Mouse (Mus musculus) bone marrow, adult 2 months (tissue): Measurements from ENCODE around the gene Pdlim5. TPM values are rescaled to one million over a fixed set of nuclear protein-coding genes. Genes with fewer than 3 reads are reported as not detected.
A peak's percentile ranks its signal among the peaks of the same experiment; 100 is the strongest.
"Not testable (repeated sequence)": the region's sequence is repeated elsewhere in the genome, so short reads cannot be mapped to it uniquely, and the experiment has no call there.

ENCODE experiments used
- H3K27ac ChIP-seq: fragments of 200-500 bp; 2 replicates; pipeline ENCODE4 v1.5.1; 2012; ENCODE audit warnings: low read depth, mild to moderate bottlenecking, control low read depth, inconsistent platforms, low read length; ENCODE audit not compliant: control insufficient read depth, poor library complexity, insufficient read depth
- H3K4me1 ChIP-seq: fragments of 200-500 bp; 2 replicates; pipeline ENCODE4 v1.6.1; 2011; ENCODE audit warnings: low read length; ENCODE audit not compliant: control insufficient read depth, insufficient read depth
- H3K4me3 ChIP-seq: fragments of 200-500 bp; replicated peaks from 2 replicates; pipeline ENCODE3; 2011; ENCODE audit warnings: mild to moderate bottlenecking, low read depth, low read length, control low read depth; ENCODE audit not compliant: control insufficient read depth
- CTCF ChIP-seq: fragments of 200-500 bp; IDR thresholded peaks from 2 replicates; pipeline ENCODE4 v1.5.1; 2011; ENCODE audit warnings: low read length, control low read depth; ENCODE audit not compliant: control insufficient read depth, insufficient read depth
- POLR2A ChIP-seq: fragments of 200-500 bp; IDR thresholded peaks from 2 replicates; pipeline ENCODE4 v1.6.1; 2011; ENCODE audit warnings: low read depth, mild to moderate bottlenecking, control low read depth, low read length, borderline replicate concordance; ENCODE audit not compliant: control insufficient read depth
- WGBS: fragments of 180-500 bp; shearing (Covaris S2); methylation state at CpG from one replicate; pipeline ENCODE4 v1.1.7; 2018; 5-methylcytosine and 5-hydroxymethylcytosine counted together
- polyA plus RNA-seq: library from polyadenylated mRNA; stranded (reverse); fragments of >200 nt; gene quantifications from 2 replicates; pipeline ENCODE4 v1.2.4, GENCODE M21; 2011; ENCODE audit warnings: low replicate concordance; ENCODE audit not compliant: missing spikeins, insufficient read depth, insufficient read length

The Pdlim5 gene
- polyA plus RNA-seq, 1 experiment = 11.7 TPM

DNA sequence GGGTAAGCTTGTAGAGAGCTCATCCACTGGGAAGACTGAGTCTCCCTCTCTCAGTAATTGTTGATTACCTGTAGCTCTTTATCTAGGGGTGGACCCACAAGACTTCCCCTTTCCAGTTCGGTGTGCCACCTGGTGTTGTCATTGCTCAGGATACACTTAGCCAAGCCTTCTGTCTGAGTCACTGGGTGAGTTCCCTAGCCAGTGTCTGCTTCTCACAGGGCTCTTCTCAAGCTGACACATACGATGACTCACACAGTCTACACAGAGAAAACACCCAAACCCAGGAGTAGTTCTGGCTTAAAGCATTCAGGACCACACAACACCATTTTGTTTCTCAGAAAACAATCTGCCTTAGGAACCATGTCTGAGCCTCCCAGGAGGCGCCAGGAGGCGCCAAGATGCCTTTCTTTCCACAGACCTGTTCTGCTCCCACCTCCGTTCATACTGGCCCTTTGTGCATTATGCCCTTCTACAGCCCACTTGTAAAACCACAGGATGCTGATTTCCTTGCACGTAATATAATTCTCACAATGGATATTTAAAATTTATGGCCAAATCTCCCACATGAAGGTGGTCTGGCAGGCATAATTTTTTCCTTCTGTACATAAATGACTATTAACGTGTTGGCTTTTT, 172.9 kb downstream of the Pdlim5 start:
- Histone ChIP-seq H3K4me1 (no peaks in the 10 kb centered on the region), H3K4me3 (no peak overlapping the region), H3K27ac (no peak overlapping the region)
- no peak for TF ChIP-seq CTCF
- TF ChIP-seq POLR2A = no peak
- WGBS = 68% methylated on average over 7 of the region's 7 CpGs

DNA sequence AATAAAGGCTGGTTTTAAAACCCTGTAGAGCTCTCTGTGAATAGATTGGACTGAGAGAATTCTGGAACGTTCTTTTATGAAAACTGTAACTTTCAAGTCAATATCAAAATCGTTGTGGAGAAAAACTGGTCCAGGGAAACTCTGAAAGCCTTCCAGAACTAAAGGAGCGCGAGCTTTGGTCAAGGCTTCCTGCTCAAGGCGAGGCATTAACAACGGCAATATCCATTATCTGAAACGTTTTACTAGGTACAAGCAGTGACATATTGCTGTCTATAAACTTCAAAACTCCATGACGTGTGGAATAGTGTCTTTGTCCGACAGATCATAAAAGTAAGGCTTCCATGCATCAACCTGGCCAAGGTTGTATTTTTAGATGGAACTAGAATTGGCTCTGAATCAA, 175.6 kb downstream of the Pdlim5 start:
- Histone ChIP-seq H3K27ac (no peak overlapping the region), H3K4me1 (no peaks in the 10 kb centered on the region)
- WGBS = 81% methylated on average over 9 of the region's 9 CpGs

DNA sequence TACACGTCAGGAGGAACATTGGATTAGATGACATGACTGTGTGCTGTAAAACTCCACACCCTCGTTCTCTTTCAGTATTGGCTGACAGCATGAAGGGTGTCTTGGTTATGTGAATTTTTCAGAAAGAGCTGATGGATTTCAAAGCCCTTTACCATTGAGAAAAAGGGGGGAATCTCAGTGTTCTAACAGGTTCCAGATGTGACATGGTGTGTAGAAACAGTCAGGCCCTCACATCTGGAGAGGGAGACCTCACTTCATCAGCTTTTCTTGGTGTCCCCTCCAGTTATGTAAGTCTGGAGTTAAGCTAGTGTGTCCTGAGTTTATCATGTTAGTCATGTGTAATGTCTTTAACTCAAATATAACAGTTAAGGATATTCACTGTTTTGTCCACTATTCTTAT, 182.7 kb downstream of the Pdlim5 start:
- TF ChIP-seq POLR2A (no peak), CTCF (no peak)
- no peaks in the 10 kb centered on the region for H3K4me1 ChIP-seq
- 62% methylated on average over 2 of the region's 2 CpGs for WGBS
- H3K4me3 ChIP-seq = no peak overlapping the region
- H3K27ac ChIP-seq = no peak overlapping the region

More for the DNA sequence above, 175.6 kb downstream of the Pdlim5 start:
- TF ChIP-seq POLR2A (no peak), CTCF (no peak)
- H3K4me3 ChIP-seq = no peak overlapping the region

DNA sequence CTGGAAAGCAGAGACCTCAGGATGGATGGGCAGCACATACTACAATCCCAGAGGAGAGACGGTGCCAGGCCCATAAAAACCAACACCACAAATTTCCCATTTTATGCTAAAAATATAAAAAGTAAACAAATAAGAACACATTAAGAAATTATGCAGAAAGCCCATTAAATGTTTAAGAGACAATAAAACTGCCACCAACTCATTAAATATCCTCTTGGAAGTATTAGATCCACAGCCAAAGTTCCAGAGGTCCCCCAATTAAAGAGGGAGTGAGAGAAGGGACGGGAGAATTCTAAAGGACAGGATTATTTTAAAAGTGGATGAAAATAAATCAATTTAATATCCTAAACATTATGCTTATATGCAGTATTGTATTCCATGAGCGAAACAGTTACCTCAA, 183.3 kb downstream of the Pdlim5 start:
- 74% methylated on average over 3 of the region's 3 CpGs for WGBS
- Histone ChIP-seq H3K4me1 (no peaks in the 10 kb centered on the region), H3K27ac (no peak overlapping the region), H3K4me3 (no peak overlapping the region)
- no peak for TF ChIP-seq POLR2A
- TF ChIP-seq CTCF = no peak

DNA sequence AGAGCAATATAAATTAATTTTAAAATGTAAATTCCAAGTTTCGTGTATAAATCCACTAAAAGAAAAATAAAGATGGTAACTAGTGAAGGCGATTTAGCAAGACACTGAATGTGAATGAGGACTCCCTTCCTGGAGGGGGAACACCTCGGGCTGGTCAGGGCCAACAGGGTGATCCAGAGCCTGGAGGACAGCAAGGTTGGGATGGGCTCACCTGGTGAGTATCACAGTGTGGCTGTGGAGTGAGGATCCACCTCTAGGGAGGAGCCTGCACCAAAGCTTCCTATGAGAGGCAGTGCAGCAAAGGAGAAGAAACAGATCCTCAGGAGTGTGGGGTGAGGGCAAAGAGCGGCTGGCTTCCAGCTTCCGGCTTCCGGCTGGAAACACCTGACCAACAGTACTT, 185.5 kb downstream of the Pdlim5 start:
- TF ChIP-seq CTCF (no peak), POLR2A (no peak)
- Histone ChIP-seq H3K4me1 (no peaks in the 10 kb centered on the region), H3K27ac (no peak overlapping the region), H3K4me3 (no peak overlapping the region)
- WGBS = 82% methylated on average over 6 of the region's 6 CpGs

DNA sequence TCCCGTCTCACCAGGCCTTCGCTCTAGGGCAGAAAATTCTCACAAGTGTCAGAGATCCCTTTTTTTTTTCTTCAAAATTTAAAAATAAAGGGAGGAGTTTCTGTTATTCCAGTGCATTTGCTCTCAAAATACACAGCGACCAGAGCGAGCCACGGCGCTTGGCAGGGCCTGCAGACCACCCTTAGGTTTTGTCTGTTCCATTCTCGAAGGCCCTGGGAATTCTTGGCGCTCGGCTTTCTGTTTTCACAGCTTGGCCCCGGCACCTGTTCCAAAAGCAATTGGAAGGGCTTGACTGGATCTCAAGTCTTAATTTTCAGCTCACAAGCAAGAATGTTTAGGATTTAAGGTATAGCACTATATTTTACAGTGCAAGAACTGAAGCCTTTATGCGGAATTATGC, 186.4 kb downstream of the Pdlim5 start:
- TF ChIP-seq CTCF (no peak), POLR2A (no peak)
- no peak overlapping the region for H3K4me3 ChIP-seq
- no peak overlapping the region for H3K27ac ChIP-seq
- WGBS = 90% methylated on average over 11 of the region's 11 CpGs
- H3K4me1 ChIP-seq = no peaks in the 10 kb centered on the region

DNA sequence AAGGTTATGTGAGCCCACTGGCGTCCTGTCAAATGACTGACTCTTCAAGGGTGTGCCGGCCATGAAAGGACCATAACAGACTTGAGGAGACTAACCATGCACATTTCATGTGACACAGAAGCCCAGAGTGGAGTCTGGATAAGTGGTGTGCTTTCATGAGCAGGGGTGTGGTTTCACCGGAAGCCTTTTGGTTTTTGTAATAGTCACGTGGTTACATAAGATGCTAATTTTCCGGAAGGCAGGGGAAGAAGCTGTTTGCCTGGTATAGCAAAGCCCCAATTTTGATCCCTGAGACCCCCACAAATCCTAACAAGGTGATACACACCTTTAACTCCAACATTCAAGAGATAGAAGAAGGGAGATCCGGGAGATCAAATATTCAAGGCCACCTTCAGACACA, 188.0 kb downstream of the Pdlim5 start:
- TF ChIP-seq POLR2A (no peak), CTCF (no peak)
- 53% methylated on average over 6 of the region's 6 CpGs for WGBS

DNA sequence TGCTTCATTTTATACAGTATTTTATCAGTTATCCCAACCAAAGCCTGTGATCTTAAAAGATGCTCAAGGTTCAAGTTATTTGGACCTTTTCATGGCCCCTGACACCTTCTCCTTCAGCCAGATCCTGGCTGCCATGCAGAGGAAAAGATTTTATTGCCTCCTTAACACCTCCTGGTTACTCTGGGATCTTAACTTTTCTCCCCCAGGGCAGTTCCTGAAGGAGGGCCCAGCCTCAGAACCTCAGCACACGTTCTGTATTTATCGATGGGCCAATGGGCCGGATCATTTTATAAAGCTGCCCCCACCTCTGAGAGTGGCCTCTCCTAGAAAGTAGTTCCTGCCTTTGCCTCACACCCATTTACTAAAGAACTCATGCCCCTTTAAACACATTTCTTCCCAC, 189.2 kb downstream of the Pdlim5 start:
- WGBS = 87% methylated on average over 3 of the region's 3 CpGs
- TF ChIP-seq CTCF = no peak
- no peak for TF ChIP-seq POLR2A
- Histone ChIP-seq H3K4me3 (no peak overlapping the region), H3K4me1 (no peaks in the 10 kb centered on the region), H3K27ac (no peak overlapping the region)

More for the DNA sequence above, 188.0 kb downstream of the Pdlim5 start:
- Histone ChIP-seq H3K4me3 (no peak overlapping the region), H3K4me1 (no peaks in the 10 kb centered on the region), H3K27ac (no peak overlapping the region)

DNA sequence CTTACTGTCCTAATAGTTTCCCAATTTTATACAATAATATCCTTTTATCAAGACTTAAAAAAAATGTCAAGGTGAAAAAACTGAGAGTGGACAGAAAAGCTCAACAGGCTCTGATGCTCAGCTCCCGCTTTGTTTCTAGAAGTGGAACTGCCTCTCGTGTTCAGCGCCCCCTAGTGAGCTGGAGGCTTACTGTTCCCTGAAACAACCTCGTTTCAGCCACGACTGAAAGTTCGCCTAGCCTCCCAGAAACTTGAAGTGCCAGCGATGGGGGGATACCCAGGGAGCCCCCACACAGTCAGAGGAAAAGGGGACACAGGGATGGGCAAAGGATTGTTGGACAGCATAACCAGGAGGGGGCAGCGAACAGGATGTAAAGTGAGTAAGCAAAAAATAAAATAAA, 199.4 kb downstream of the Pdlim5 start:
- WGBS = 80% methylated on average over 8 of the region's 8 CpGs
- no peak overlapping the region for H3K4me3 ChIP-seq
- no peaks in the 10 kb centered on the region for H3K4me1 ChIP-seq

DNA sequence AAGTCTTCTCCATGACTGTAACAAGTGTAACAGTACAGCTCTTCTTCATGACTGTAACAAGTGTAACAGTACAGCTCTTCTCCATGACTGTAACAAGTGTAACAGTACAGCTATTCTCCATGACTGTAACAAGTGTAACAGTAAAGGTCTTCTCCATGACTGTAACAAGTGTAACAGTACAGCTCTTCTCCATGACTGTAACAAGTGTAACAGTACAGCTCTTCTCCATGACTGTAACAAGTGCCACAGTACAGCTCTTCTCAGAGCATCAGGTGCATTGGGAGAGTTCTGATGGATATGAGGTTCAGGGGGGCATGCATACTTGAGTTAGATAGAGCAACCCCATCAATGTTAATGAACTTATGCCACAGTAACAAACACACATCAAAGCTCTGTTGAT, 203.9 kb downstream of the Pdlim5 start:
- not testable (repeated sequence) for H3K4me3 ChIP-seq, H3K4me1 ChIP-seq, H3K27ac ChIP-seq

More for the DNA sequence above, 199.4 kb downstream of the Pdlim5 start:
- peak; percentile 12; the same call in 1 of the 2 replicates for TF ChIP-seq CTCF
- TF ChIP-seq POLR2A = no peak
- no peak overlapping the region for H3K27ac ChIP-seq

Other genes starting within 250 kb of the Pdlim5 start
- gene Bmpr1b, start 226.3 kb downstream of the Pdlim5 start, polyA plus RNA-seq = not detected in 2 replicates
- gene Gbp5, start 98.3 kb upstream of the Pdlim5 start, polyA plus RNA-seq = 0.74 and 2.4 TPM in 2 replicates
- 6.8 TPM in 2 replicates for gene Gbp7, start 134.6 kb upstream of the Pdlim5 start, polyA plus RNA-seq
- 7.0 and 8.3 TPM in 2 replicates for gene Gbp3, start 164.3 kb upstream of the Pdlim5 start, polyA plus RNA-seq
- not detected in 2 replicates for gene Gbp2b, start 199.2 kb upstream of the Pdlim5 start, polyA plus RNA-seq
- 2.6 and 5.2 TPM in 2 replicates for gene Gbp2, start 224.9 kb upstream of the Pdlim5 start, polyA plus RNA-seq